Mouse (Mus musculus): ENCODE results near the gene Fmn2. TPM values are rescaled to one million over a fixed set of nuclear protein-coding genes. Genes with fewer than 3 reads are reported as not detected.

Gene Fmn2
- polyA plus RNA-seq, 1 experiment from 2014 or later, result 0.41 TPM

GRCm38 (mm10) chr1:174548291-174548690 is 46.7 kb downstream of the Fmn2 start:
- H3K4me3 ChIP-seq (ENCODE audit: low read depth, low read length), result no peak overlapping the region
- no peak overlapping the region for H3K4me2 ChIP-seq
- ATAC-seq (replicated peaks; ENCODE audit: low FRiP score), result no peak
- H3K27ac ChIP-seq (ENCODE audit: low read depth, low read length), result no peak overlapping the region
- H3K36me3 ChIP-seq (ENCODE audit: control insufficient read depth, insufficient read depth, low read length), result no peaks in the 10 kb centered on the region
- WGBS, result 78% methylated on average over 5 of the region's 5 CpGs
- DNase-seq (ENCODE audit: low spot score), result no peak
- no peaks in the 10 kb centered on the region for H3K9me3 ChIP-seq (ENCODE audit: control insufficient read depth, low read length)
- no peaks in the 10 kb centered on the region for H3K27me3 ChIP-seq (replicated peaks; ENCODE audit: control insufficient read depth, insufficient read depth, low read length)
- H3K9ac ChIP-seq (ENCODE audit: low read depth, low read length), result no peak overlapping the region
- H3K4me1 ChIP-seq (replicated peaks; ENCODE audit: control insufficient read depth, insufficient read depth, low read length), result no peaks in the 10 kb centered on the region

GRCm38 (mm10) chr1:174553272-174554007 is 51.8 kb downstream of the Fmn2 start:
- Histone ChIP-seq H3K4me3 (ENCODE audit: low read depth, low read length) (no peak overlapping the region), H3K4me1 (replicated peaks; ENCODE audit: control insufficient read depth, insufficient read depth, low read length) (no peaks in the 10 kb centered on the region), H3K36me3 (ENCODE audit: control insufficient read depth, insufficient read depth, low read length) (no peaks in the 10 kb centered on the region), H3K9ac (ENCODE audit: low read depth, low read length) (no peak overlapping the region), H3K27ac (ENCODE audit: low read depth, low read length) (no peak overlapping the region), H3K4me2 (no peak overlapping the region), H3K27me3 (replicated peaks; ENCODE audit: control insufficient read depth, insufficient read depth, low read length) (no peaks in the 10 kb centered on the region), H3K9me3 (ENCODE audit: control insufficient read depth, low read length) (no peaks in the 10 kb centered on the region)
- WGBS, result 34% methylated on average over 2 of the region's 2 CpGs
- 0 out of 2 replicates have a peak, but pooled peaks have one; percentile 43 for ATAC-seq (replicated peaks; ENCODE audit: low FRiP score)
- no peak for DNase-seq (ENCODE audit: low spot score)

GRCm38 (mm10) chr1:174555412-174555811 is 53.8 kb downstream of the Fmn2 start:
- H3K4me1 ChIP-seq (replicated peaks; ENCODE audit: control insufficient read depth, insufficient read depth, low read length), result no peaks in the 10 kb centered on the region
- ATAC-seq (replicated peaks; ENCODE audit: low FRiP score) (no peak), DNase-seq (ENCODE audit: low spot score) (no peak)
- no peak overlapping the region for H3K4me3 ChIP-seq (ENCODE audit: low read depth, low read length)
- no peak overlapping the region for H3K9ac ChIP-seq (ENCODE audit: low read depth, low read length)
- H3K27me3 ChIP-seq (replicated peaks; ENCODE audit: control insufficient read depth, insufficient read depth, low read length), result no peaks in the 10 kb centered on the region
- no peaks in the 10 kb centered on the region for H3K36me3 ChIP-seq (ENCODE audit: control insufficient read depth, insufficient read depth, low read length)
- WGBS, result 73% methylated on average over 3 of the region's 3 CpGs
- no peaks in the 10 kb centered on the region for H3K9me3 ChIP-seq (ENCODE audit: control insufficient read depth, low read length)
- no peak overlapping the region for H3K4me2 ChIP-seq
- H3K27ac ChIP-seq (ENCODE audit: low read depth, low read length), result no peak overlapping the region

GRCm38 (mm10) chr1:174557211-174557610 is 55.6 kb downstream of the Fmn2 start:
- H3K27me3 ChIP-seq (replicated peaks; ENCODE audit: control insufficient read depth, insufficient read depth, low read length), result no peaks in the 10 kb centered on the region
- H3K4me2 ChIP-seq, result no peak overlapping the region
- no peak overlapping the region for H3K27ac ChIP-seq (ENCODE audit: low read depth, low read length)
- no peaks in the 10 kb centered on the region for H3K36me3 ChIP-seq (ENCODE audit: control insufficient read depth, insufficient read depth, low read length)
- H3K4me3 ChIP-seq (ENCODE audit: low read depth, low read length), result no peak overlapping the region
- H3K9ac ChIP-seq (ENCODE audit: low read depth, low read length), result no peak overlapping the region
- H3K4me1 ChIP-seq (replicated peaks; ENCODE audit: control insufficient read depth, insufficient read depth, low read length), result no peaks in the 10 kb centered on the region
- 68% methylated on average over 4 of the region's 4 CpGs for WGBS
- H3K9me3 ChIP-seq (ENCODE audit: control insufficient read depth, low read length), result no peaks in the 10 kb centered on the region
- ATAC-seq (replicated peaks; ENCODE audit: low FRiP score), result no peak
- no peak for DNase-seq (ENCODE audit: low spot score)

DNA sequence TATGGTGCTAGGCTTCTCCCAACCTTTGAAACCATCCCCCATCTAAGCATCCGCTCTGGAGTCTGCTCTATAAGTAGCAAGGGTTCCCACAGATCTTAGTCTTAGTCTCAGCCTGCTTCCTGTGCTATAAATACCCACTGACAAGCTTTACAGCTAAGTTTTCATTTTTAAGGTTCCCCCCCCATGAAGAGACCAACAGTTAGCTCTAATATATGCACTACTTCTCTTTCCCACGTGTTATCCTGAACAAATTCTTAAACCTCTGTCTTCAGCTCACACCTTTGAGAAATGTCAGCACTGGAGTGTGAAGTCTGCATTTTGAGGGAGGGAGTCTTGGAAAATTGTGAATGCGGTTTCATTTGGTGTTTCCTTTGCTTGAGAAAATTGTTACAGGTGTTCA is 56.2 kb downstream of the Fmn2 start:
- WGBS, result 56% methylated on average over 3 of the region's 3 CpGs
- no peaks in the 10 kb centered on the region for H3K27me3 ChIP-seq (replicated peaks; ENCODE audit: control insufficient read depth, insufficient read depth, low read length)
- no peak overlapping the region for H3K27ac ChIP-seq (ENCODE audit: low read depth, low read length)
- H3K9me3 ChIP-seq (ENCODE audit: control insufficient read depth, low read length), result no peaks in the 10 kb centered on the region
- ATAC-seq (replicated peaks; ENCODE audit: low FRiP score) (no peak), DNase-seq (ENCODE audit: low spot score) (no peak)
- no peaks in the 10 kb centered on the region for H3K4me1 ChIP-seq (replicated peaks; ENCODE audit: control insufficient read depth, insufficient read depth, low read length)
- H3K4me3 ChIP-seq (ENCODE audit: low read depth, low read length), result no peak overlapping the region
- H3K36me3 ChIP-seq (ENCODE audit: control insufficient read depth, insufficient read depth, low read length), result no peaks in the 10 kb centered on the region
- no peak overlapping the region for H3K9ac ChIP-seq (ENCODE audit: low read depth, low read length)
- no peak overlapping the region for H3K4me2 ChIP-seq

DNA sequence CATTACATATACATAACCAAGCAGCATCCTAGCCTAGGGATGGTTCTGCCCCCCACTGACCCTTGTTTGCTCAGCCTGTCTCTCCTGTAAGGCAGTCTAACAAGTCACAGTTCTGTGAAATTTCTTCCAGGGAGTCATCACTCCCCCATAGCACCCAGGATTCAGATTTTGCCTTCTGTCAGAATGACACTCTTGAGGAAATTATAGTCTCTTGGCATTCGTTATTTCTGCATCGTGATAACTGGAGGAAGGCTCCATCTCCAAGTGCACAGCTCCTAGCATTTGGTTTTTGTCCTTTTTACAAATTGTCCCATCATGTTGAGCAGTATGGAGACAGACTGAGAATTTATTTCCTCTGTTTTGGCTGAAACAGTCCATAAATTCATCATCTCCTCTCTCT is 56.9 kb downstream of the Fmn2 start:
- no peak for ATAC-seq (replicated peaks; ENCODE audit: low FRiP score)
- Histone ChIP-seq H3K27me3 (replicated peaks; ENCODE audit: control insufficient read depth, insufficient read depth, low read length) (no peaks in the 10 kb centered on the region), H3K4me2 (no peak overlapping the region), H3K4me1 (replicated peaks; ENCODE audit: control insufficient read depth, insufficient read depth, low read length) (no peaks in the 10 kb centered on the region), H3K4me3 (ENCODE audit: low read depth, low read length) (no peak overlapping the region), H3K27ac (ENCODE audit: low read depth, low read length) (no peak overlapping the region), H3K36me3 (ENCODE audit: control insufficient read depth, insufficient read depth, low read length) (no peaks in the 10 kb centered on the region), H3K9ac (ENCODE audit: low read depth, low read length) (no peak overlapping the region), H3K9me3 (ENCODE audit: control insufficient read depth, low read length) (no peaks in the 10 kb centered on the region)
- WGBS, result 78% methylated on average over 2 of the region's 2 CpGs
- DNase-seq (ENCODE audit: low spot score), result no peak

GRCm38 (mm10) chr1:174564561-174564960 is 62.9 kb downstream of the Fmn2 start:
- Histone ChIP-seq H3K9me3 (ENCODE audit: control insufficient read depth, low read length) (no peaks in the 10 kb centered on the region), H3K27ac (ENCODE audit: low read depth, low read length) (no peak overlapping the region), H3K4me3 (ENCODE audit: low read depth, low read length) (no peak overlapping the region), H3K4me2 (no peak overlapping the region), H3K36me3 (ENCODE audit: control insufficient read depth, insufficient read depth, low read length) (no peaks in the 10 kb centered on the region), H3K27me3 (replicated peaks; ENCODE audit: control insufficient read depth, insufficient read depth, low read length) (no peaks in the 10 kb centered on the region), H3K4me1 (replicated peaks; ENCODE audit: control insufficient read depth, insufficient read depth, low read length) (no peaks in the 10 kb centered on the region), H3K9ac (ENCODE audit: low read depth, low read length) (no peak overlapping the region)
- ATAC-seq (replicated peaks; ENCODE audit: low FRiP score) (no peak), DNase-seq (ENCODE audit: low spot score) (no peak)
- 79% methylated on average over 6 of the region's 6 CpGs for WGBS

DNA sequence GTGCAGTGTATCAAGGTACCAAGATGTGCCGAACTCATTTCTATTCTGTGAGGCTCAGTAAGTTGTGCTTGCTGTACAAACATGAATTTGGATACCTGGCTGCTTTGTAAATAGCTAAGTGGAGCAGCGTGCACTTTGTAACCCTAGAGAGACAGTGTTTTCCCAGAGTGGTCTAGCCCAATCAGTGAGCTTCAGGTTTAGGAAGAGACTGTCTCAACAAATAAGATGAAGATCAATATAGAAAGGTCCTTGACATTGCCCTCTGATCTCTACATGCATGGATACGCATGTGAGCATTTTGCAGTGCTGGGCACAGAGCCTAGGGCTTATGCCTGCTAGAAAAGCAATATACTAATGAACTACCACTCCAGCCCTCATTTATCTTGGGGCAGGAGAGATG is 67.0 kb downstream of the Fmn2 start:
- WGBS, result 64% methylated on average over 3 of the region's 3 CpGs
- DNase-seq (ENCODE audit: low spot score) (no peak), ATAC-seq (replicated peaks; ENCODE audit: low FRiP score) (peak; percentile 9; the same call in 1 of the 2 replicates)
- Histone ChIP-seq H3K9me3 (ENCODE audit: control insufficient read depth, low read length) (no peaks in the 10 kb centered on the region), H3K9ac (ENCODE audit: low read depth, low read length) (no peak overlapping the region), H3K27ac (ENCODE audit: low read depth, low read length) (no peak overlapping the region), H3K4me3 (ENCODE audit: low read depth, low read length) (no peak overlapping the region), H3K4me2 (no peak overlapping the region), H3K36me3 (ENCODE audit: control insufficient read depth, insufficient read depth, low read length) (no peaks in the 10 kb centered on the region), H3K4me1 (replicated peaks; ENCODE audit: control insufficient read depth, insufficient read depth, low read length) (no peaks in the 10 kb centered on the region), H3K27me3 (replicated peaks; ENCODE audit: control insufficient read depth, insufficient read depth, low read length) (no peaks in the 10 kb centered on the region)

DNA sequence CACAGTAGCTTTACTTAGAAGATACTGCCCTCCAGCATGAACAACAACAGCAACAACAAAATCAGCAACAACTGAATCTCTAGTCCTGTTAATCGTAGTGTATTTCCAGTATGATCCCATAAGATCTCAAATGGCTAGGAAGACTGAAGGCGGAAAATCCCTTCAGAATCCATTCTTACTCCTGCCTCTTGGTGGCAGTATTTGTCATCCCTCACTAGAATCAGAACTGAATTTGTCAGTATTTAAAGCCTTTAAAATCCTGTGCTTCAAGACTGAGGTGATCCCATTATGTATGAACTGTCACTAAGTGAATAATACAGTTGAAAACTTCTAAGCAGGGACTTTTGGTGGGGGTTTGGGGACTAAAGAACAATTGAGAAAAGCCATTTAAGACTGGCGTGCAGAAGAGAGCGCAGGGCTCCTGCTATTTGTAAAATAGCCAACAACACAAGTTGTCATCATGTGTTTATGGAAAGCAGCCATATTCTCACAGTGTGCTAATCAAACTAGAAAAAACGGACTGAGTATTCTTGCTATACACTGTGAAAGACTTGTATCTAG is 90.9 kb downstream of the Fmn2 start:
- Histone ChIP-seq H3K4me2 (no peak overlapping the region), H3K9ac (ENCODE audit: low read depth, low read length) (no peak overlapping the region), H3K4me1 (replicated peaks; ENCODE audit: control insufficient read depth, insufficient read depth, low read length) (no peaks in the 10 kb centered on the region), H3K27ac (ENCODE audit: low read depth, low read length) (no peak overlapping the region), H3K9me3 (ENCODE audit: control insufficient read depth, low read length) (no peaks in the 10 kb centered on the region), H3K4me3 (ENCODE audit: low read depth, low read length) (no peak overlapping the region), H3K27me3 (replicated peaks; ENCODE audit: control insufficient read depth, insufficient read depth, low read length) (no peaks in the 10 kb centered on the region), H3K36me3 (ENCODE audit: control insufficient read depth, insufficient read depth, low read length) (no peaks in the 10 kb centered on the region)
- DNase-seq (ENCODE audit: low spot score) (no peak), ATAC-seq (replicated peaks; ENCODE audit: low FRiP score) (no peak)
- 65% methylated on average over 5 of the region's 5 CpGs for WGBS

All from liver, embryonic 11.5 days (tissue).